Mouse (Mus musculus) gastrocnemius, postnatal 14 days (tissue): Measurements from ENCODE around the gene Camsap3. TPM values are rescaled to one million over a fixed set of nuclear protein-coding genes. Genes with fewer than 3 reads are reported as not detected.

Source experiments
- DNase-seq: peaks from one replicate; pipeline ENCODE4 v3.0.0; 2021; ENCODE audit warnings: mixed read lengths
- intact Hi-C: fragments of 180-260 bp; cut with DNase I; formaldehyde crosslinking; loops from one replicate; pipeline ENCODE4 v1.15.1; 2025; ENCODE audit warnings: low total_unique reads
- total RNA-seq, 2 experiments: library from RNA; stranded (reverse); gene quantifications; 2 replicates each; pipeline ENCODE4 v1.2.3; 2021

Gene Camsap3
- total RNA-seq, 2 experiments from 2014 or later: 0.55 to 0.78 TPM

- no peak for DNase-seq
- intact Hi-C loops: no loop called here
Observed at GRCm38 (mm10) chr8:3648990-3649389, 61.9 kb downstream of the Camsap3 start.

- DNase-seq: no peak
Observed at GRCm38 (mm10) chr8:3652845-3653244, 65.8 kb downstream of the Camsap3 start.

GRCm38 (mm10) chr8:3654726-3655508 lies 67.8 kb downstream of the Camsap3 start:
- intact Hi-C loops: no loop called here
- no peak for DNase-seq

More at GRCm38 (mm10) chr8:3652845-3653244, 65.8 kb downstream of the Camsap3 start:
- intact Hi-C loops: no loop called here

GRCm38 (mm10) chr8:3655526-3655925 lies 68.4 kb downstream of the Camsap3 start, which contains the start of gene Retn:
Gene Retn, plus strand, starts transcription at chr8:3655770.
- DNase-seq: no peak
- intact Hi-C loops: no loop called here

GRCm38 (mm10) chr8:3656725-3657381 lies 69.8 kb downstream of the Camsap3 start:
- no peak for DNase-seq

More at GRCm38 (mm10) chr8:3656725-3657381, 69.8 kb downstream of the Camsap3 start:
- intact Hi-C loops: no loop called here

Other genes starting within 250 kb of the Camsap3 start
- gene A430078G23Rik, start 233.9 kb upstream of the Camsap3 start, total RNA-seq: under 1 TPM; 0.06 to 0.11 TPM
- gene Arhgef18, start 194.3 kb upstream of the Camsap3 start, total RNA-seq: 1 to 10 TPM; 9.4 to 9.6 TPM
- gene Pex11g, start 119.6 kb upstream of the Camsap3 start, total RNA-seq: 1 to 10 TPM; 2.4 to 2.7 TPM
- not detected for gene Tex45, start 116.4 kb upstream of the Camsap3 start, total RNA-seq
- 10 to 100 TPM; 16.5 to 17.6 TPM for gene Zfp358, start 94.2 kb upstream of the Camsap3 start, total RNA-seq
- 10 to 100 TPM; 16.5 to 17.4 TPM for gene Mcoln1, start 86.8 kb upstream of the Camsap3 start, total RNA-seq
- gene Pnpla6, start 71.9 kb upstream of the Camsap3 start, total RNA-seq: 10 to 100 TPM in 1 of 2 experiments, 1 to 10 TPM in 1; 7.9 to 11.1 TPM
- not detected for gene C330021F23Rik, start 19.3 kb upstream of the Camsap3 start, total RNA-seq
- gene Xab2, start 34.0 kb downstream of the Camsap3 start, total RNA-seq: 10 to 100 TPM; 11.0 to 12.5 TPM
- 10 to 100 TPM; 78.8 to 79.7 TPM for gene Pet100, start 34.3 kb downstream of the Camsap3 start, total RNA-seq
- under 1 TPM in 1 of 2 experiments, not detected in 1; 0.51 TPM for gene Pcp2, start 38.3 kb downstream of the Camsap3 start, total RNA-seq
- 1 to 10 TPM; 1.6 to 3.8 TPM for gene Stxbp2, start 43.7 kb downstream of the Camsap3 start, total RNA-seq
- 1 to 10 TPM in 1 of 2 experiments, not detected in 1; 1.2 TPM for gene Retn, start 68.5 kb downstream of the Camsap3 start, total RNA-seq
- not detected for gene Mcemp1, start 78.5 kb downstream of the Camsap3 start, total RNA-seq
- gene Fcor, start 85.1 kb downstream of the Camsap3 start, total RNA-seq: 1 to 10 TPM; 1.2 to 3.0 TPM
- 10 to 100 TPM; 20.1 to 20.9 TPM for gene Trappc5, start 89.0 kb downstream of the Camsap3 start, total RNA-seq
- gene Fcer2a, start 106.9 kb downstream of the Camsap3 start, total RNA-seq: under 1 TPM; 0.91 to 0.94 TPM
- gene Clec4g, start 133.4 kb downstream of the Camsap3 start, total RNA-seq: under 1 TPM in 1 of 2 experiments, not detected in 1; 0.14 TPM
- gene Cd209a, start 161.7 kb downstream of the Camsap3 start, total RNA-seq: not detected